In the genomic region with DNA sequence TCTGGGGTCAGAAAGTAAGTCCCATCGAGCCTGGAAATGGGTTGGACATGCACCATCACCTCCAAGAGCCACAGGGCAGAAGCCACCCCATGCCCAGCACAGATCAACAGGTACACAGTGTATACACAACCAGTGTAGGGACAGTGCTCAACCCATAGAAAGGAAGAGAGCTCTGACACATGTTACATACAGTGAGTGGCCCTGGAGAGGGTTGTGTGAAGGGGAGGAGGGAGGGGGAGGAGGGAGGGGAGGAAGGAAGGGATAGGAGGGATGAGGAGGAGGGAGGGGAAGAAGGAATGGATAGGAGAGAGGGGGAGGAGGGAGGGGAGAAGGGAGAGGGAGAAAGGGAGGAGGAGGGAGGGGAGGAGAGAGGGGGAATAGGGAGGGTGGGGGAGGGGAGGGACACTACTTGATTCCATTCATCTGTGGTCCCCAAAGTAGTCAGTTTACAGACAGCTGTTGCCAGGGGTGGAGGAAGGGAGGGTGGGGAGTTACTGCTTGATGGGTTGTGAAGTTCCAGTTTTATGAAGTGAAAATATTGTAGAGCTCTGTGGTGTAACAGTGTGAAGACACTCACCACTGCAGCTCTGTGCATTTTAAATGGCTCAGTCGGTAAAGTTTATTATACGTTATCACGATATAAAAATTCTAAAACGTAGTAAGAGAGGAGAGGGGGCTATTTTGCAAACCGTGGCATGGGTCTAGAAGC, we compare ENCODE assay signal across 12 mouse cellular contexts. TPM values are rescaled to one million over a fixed set of nuclear protein-coding genes. Genes with fewer than 3 reads are reported as not detected.
DNase-seq lines count a peak whose midpoint lies in the region; ATAC-seq lines count a peak whose summit lies in the region.
"Had no signal": no experiment of that assay in that cellular context is flagged by ENCODE, and none has a peak within 500 bp of the region (broad histone marks: within the 10 kb centered on the region; RNA-seq: fewer than 3 reads in every experiment).

No protein-coding gene starts in this region.

- no peak overlapping the region for H3K9ac ChIP-seq in lung, embryonic 16.5 days (ENCODE audit: low read length)
- H3K9ac ChIP-seq in forebrain, embryonic 14.5 days (ENCODE audit: low read length), result no peak overlapping the region
- H3K9ac ChIP-seq in stomach, embryonic 16.5 days (ENCODE audit: low read length), result no peak overlapping the region

- H3K27me3 ChIP-seq in lung, embryonic 16.5 days (ENCODE audit: control insufficient read depth, insufficient read depth, low read depth, low read length), result no peaks in the 10 kb centered on the region
- no peaks in the 10 kb centered on the region for H3K27me3 ChIP-seq in forebrain, embryonic 14.5 days (replicated peaks; ENCODE audit: control insufficient read depth, insufficient read depth, low read length)
- H3K27me3 ChIP-seq in midbrain, embryonic 10.5 days (ENCODE audit: low read depth, poor library complexity, severe bottlenecking), result peaks cover 85% of the 10 kb centered on the region
- H3K27me3 ChIP-seq in stomach, embryonic 16.5 days (ENCODE audit: control insufficient read depth, insufficient read depth, low read length), result no peaks in the 10 kb centered on the region

- intact Hi-C loops in gastrocnemius, postnatal 14 days (cut with DNase I; ENCODE audit: low total_unique reads), result no loop called here

- no peaks in the 10 kb centered on the region for H3K36me3 ChIP-seq in lung, embryonic 16.5 days (ENCODE audit: control insufficient read depth, insufficient read depth, low read length)
- H3K36me3 ChIP-seq in forebrain, embryonic 14.5 days (ENCODE audit: control insufficient read depth, insufficient read depth, low read length), result no peaks in the 10 kb centered on the region
- no peaks in the 10 kb centered on the region for H3K36me3 ChIP-seq in midbrain, embryonic 10.5 days
- no peaks in the 10 kb centered on the region for H3K36me3 ChIP-seq in stomach, embryonic 16.5 days (ENCODE audit: control insufficient read depth, insufficient read depth, low read length)

- no peak overlapping the region for H3K4me3 ChIP-seq in lung, embryonic 16.5 days (ENCODE audit: low read length)
- H3K4me3 ChIP-seq in forebrain, embryonic 14.5 days (ENCODE audit: low read depth, low read length), result no peak overlapping the region
- H3K4me3 ChIP-seq in midbrain, embryonic 10.5 days, result peak overlapping the region; percentile 27; the same call in 1 of the 2 replicates
- H3K4me3 ChIP-seq in stomach, embryonic 16.5 days (replicated peaks; ENCODE audit: low read length), result no peak overlapping the region

- H3K27ac ChIP-seq in lung, embryonic 16.5 days (ENCODE audit: low read length), result no peak overlapping the region
- H3K27ac ChIP-seq in forebrain, embryonic 14.5 days (ENCODE audit: low read depth, low read length), result no peak overlapping the region; the same call in 1 of the 2 replicates
- peak overlapping the region; percentile 88 for H3K27ac ChIP-seq in midbrain, embryonic 10.5 days (replicated peaks)
- H3K27ac ChIP-seq in stomach, embryonic 16.5 days (ENCODE audit: low read length), result no peak overlapping the region
- H3K27ac ChIP-seq: macrophage had no signal

- DNase-seq in lung, postnatal 10 days, result no peak
- DNase-seq in forebrain, embryonic 14.5 days (ENCODE audit: low spot score), result no peak
- DNase-seq in midbrain, embryonic 10.5 days (ENCODE audit: low spot score), result no peak
- no peak for DNase-seq in gastrocnemius, postnatal 14 days
- no peak for DNase-seq in ovary, postnatal 36 days (ENCODE audit: low spot score)
- DNase-seq: cerebellum, adult 9-10 months; heart, postnatal 4 days; kidney, postnatal 36 days; liver had no signal

- WGBS in lung, embryonic 16.5 days, result 64% methylated on average over 6 of the region's 6 CpGs
- WGBS in forebrain, embryonic 14.5 days, result 69% methylated on average over 6 of the region's 6 CpGs
- WGBS in midbrain, embryonic 10.5 days, result 61% methylated on average over 6 of the region's 6 CpGs
- WGBS in stomach, embryonic 16.5 days, result 76% methylated on average over 6 of the region's 6 CpGs

- no peaks in the 10 kb centered on the region for H3K4me1 ChIP-seq in lung, embryonic 16.5 days (replicated peaks; ENCODE audit: control insufficient read depth, insufficient read depth, low read length)
- peaks cover 37% of the 10 kb centered on the region for H3K4me1 ChIP-seq in forebrain, embryonic 14.5 days (ENCODE audit: control insufficient read depth, insufficient read depth, low read length)
- H3K4me1 ChIP-seq in midbrain, embryonic 10.5 days, result peaks cover 99% of the 10 kb centered on the region
- H3K4me1 ChIP-seq in stomach, embryonic 16.5 days (ENCODE audit: control insufficient read depth, insufficient read depth, low read length), result no peaks in the 10 kb centered on the region

- 0 out of 2 replicates have a peak, but pooled peaks have one; percentile 17 for ATAC-seq in lung, embryonic 16.5 days (ENCODE audit: low read depth)
- ATAC-seq in forebrain, embryonic 14.5 days, result peak; percentile 53
- ATAC-seq in stomach, embryonic 16.5 days (ENCODE audit: insufficient read depth, low FRiP score), result peak; percentile 57; the same call in 1 of the 2 replicates

- no peak overlapping the region for H3K4me2 ChIP-seq in lung, embryonic 16.5 days (ENCODE audit: low read depth, low read length)
- no peak overlapping the region for H3K4me2 ChIP-seq in forebrain, embryonic 14.5 days (ENCODE audit: low read length)
- no peak overlapping the region for H3K4me2 ChIP-seq in stomach, embryonic 16.5 days (ENCODE audit: low read depth, low read length)

- no peaks in the 10 kb centered on the region for H3K9me3 ChIP-seq in lung, embryonic 16.5 days (ENCODE audit: control insufficient read depth, low read length)
- no peaks in the 10 kb centered on the region for H3K9me3 ChIP-seq in forebrain, embryonic 14.5 days (replicated peaks; ENCODE audit: control insufficient read depth, low read length)
- H3K9me3 ChIP-seq in midbrain, embryonic 10.5 days (replicated peaks), result no peaks in the 10 kb centered on the region
- H3K9me3 ChIP-seq in stomach, embryonic 16.5 days (replicated peaks; ENCODE audit: control insufficient read depth, low read length), result no peaks in the 10 kb centered on the region

RNA-seq across cellular contexts. Expression of gene Slit1, which starts 45.5 kb away (rescaled TPM):
- 0.11 and 0.14 TPM in 2 replicates for polyA plus RNA-seq in lung, embryonic 16.5 days (2015; fragmentation: Nextera tagmentation; extraction: Ambion mirVana)
- polyA plus RNA-seq in forebrain, embryonic 14.5 days (2014; fragmentation: Nextera tagmentation; extraction: Ambion mirVana), result 13.5 and 22.5 TPM in 2 replicates
- 12.8 and 13.4 TPM in 2 replicates for polyA plus RNA-seq in midbrain, embryonic 10.5 days (2016; fragmentation: Nextera tagmentation; extraction: Ambion mirVana)
- polyA plus RNA-seq in stomach, embryonic 16.5 days (2015; fragmentation: Nextera tagmentation; extraction: Ambion mirVana), result 0.69 and 0.97 TPM in 2 replicates
- total RNA-seq in gastrocnemius, postnatal 14 days (2021), result 1 to 10 TPM in 1 of 2 experiments, under 1 TPM in 1; 0.66 to 1.1 TPM
- total RNA-seq: heart, postnatal 4 days had no signal
